Mouse (Mus musculus) induced T-regulatory cell, adult 2 months (primary cell): ENCODE measurements around the gene Cd63.

Experiments
- DNase-seq: peaks from one replicate; pipeline ENCODE4 v3.0.0-alpha.2; 2012; ENCODE audit warnings: low read depth

Cd63 gene

GRCm38 (mm10) chr10:128900698-128901097 lies at the start of gene Cd63:
Cd63 (plus strand) TSS chr10:128900989.
- no peak for DNase-seq

- DNase-seq: no peak
These were observed 39.6 kb upstream of the Cd63 start for GRCm38 (mm10) chr10:128861176-128861575.

GRCm38 (mm10) chr10:128866042-128866441 lies 34.7 kb upstream of the Cd63 start:
- DNase-seq: peak; percentile 35

GRCm38 (mm10) chr10:128866518-128866917 lies 34.3 kb upstream of the Cd63 start:
- DNase-seq: peak; percentile 60

GRCm38 (mm10) chr10:128870341-128870740 lies 30.4 kb upstream of the Cd63 start:
- no peak for DNase-seq

- no peak for DNase-seq
These were observed 22.5 kb upstream of the Cd63 start for GRCm38 (mm10) chr10:128878291-128878690.

GRCm38 (mm10) chr10:128878811-128879210 lies 22.0 kb upstream of the Cd63 start:
- no peak for DNase-seq

- no peak for DNase-seq
These were observed 18.7 kb upstream of the Cd63 start for GRCm38 (mm10) chr10:128882067-128882466.

- DNase-seq: peak; percentile 22
These were observed 11.6 kb upstream of the Cd63 start for GRCm38 (mm10) chr10:128888941-128889827.

GRCm38 (mm10) chr10:128889846-128890245 lies 10.9 kb upstream of the Cd63 start:
- DNase-seq: no peak

GRCm38 (mm10) chr10:128890383-128891295 lies 10.2 kb upstream of the Cd63 start:
- DNase-seq: peak; percentile 64

GRCm38 (mm10) chr10:128891296-128892094 lies 9.3 kb upstream of the Cd63 start, which contains the start of gene Gdf11:
Gdf11 (minus strand) TSS chr10:128891718.
- peak; percentile 77 for DNase-seq

- DNase-seq: peak; percentile 60
These were observed 8.5 kb upstream of the Cd63 start for GRCm38 (mm10) chr10:128892246-128892645.

GRCm38 (mm10) chr10:128895437-128895836 lies 5.4 kb upstream of the Cd63 start:
- DNase-seq: peak; percentile 95

GRCm38 (mm10) chr10:128895952-128896693 lies 4.7 kb upstream of the Cd63 start:
- DNase-seq: peak; percentile 29

GRCm38 (mm10) chr10:128896807-128897206 lies 4.0 kb upstream of the Cd63 start:
- DNase-seq: no peak

GRCm38 (mm10) chr10:128897501-128897900 lies 3.3 kb upstream of the Cd63 start:
- DNase-seq: no peak

GRCm38 (mm10) chr10:128899759-128900490 lies 864 bp upstream of the Cd63 start:
- no peak for DNase-seq

GRCm38 (mm10) chr10:128901409-128901808 lies 620 bp downstream of the Cd63 start:
- DNase-seq: no peak

GRCm38 (mm10) chr10:128902409-128902988 lies 1.7 kb downstream of the Cd63 start:
- DNase-seq: peak; percentile 58
